In genomic region chr4:137594496-137595270, GRCm38 (mm10) we compare ENCODE assay signal across 8 mouse cellular contexts. TPM values are rescaled to one million over a fixed set of nuclear protein-coding genes. Genes with fewer than 3 reads are reported as not detected.
DNase-seq lines count a peak whose midpoint lies in the region; ATAC-seq lines count a peak whose summit lies in the region.

No protein-coding gene starts in this region.

- H3K27ac ChIP-seq in forebrain, embryonic 12.5 days: peak overlapping the region; percentile 99
- H3K27ac ChIP-seq in midbrain, embryonic 10.5 days (replicated peaks): peak overlapping the region; percentile 98

- intact Hi-C loops in heart, postnatal 36 days (cut with DNase I): loop anchor here (5.0 kb wide), 1 partner anchor 152 kb away; no protein-coding TSS in a partner anchor

- H3K9ac ChIP-seq in forebrain, embryonic 12.5 days: peak overlapping the region; percentile 92

- peak overlapping the region; percentile 82 for H3K4me2 ChIP-seq in forebrain, embryonic 12.5 days

- DNase-seq in heart, adult 11 months: peak; percentile 92
- no peak for DNase-seq in heart, postnatal 36 days
- peak; percentile 29 for DNase-seq in 3134 (ENCODE audit: extremely low read depth, insufficient read length, low spot score)
- DNase-seq in large intestine, adult 2 months (ENCODE audit: low read depth, low spot score): peak; percentile 57
- DNase-seq in midbrain, embryonic 10.5 days (ENCODE audit: low spot score): no peak
- peak; percentile 72 for DNase-seq in yolk sac, embryonic 10.5 days (ENCODE audit: low spot score)

- H3K4me1 ChIP-seq in forebrain, embryonic 12.5 days: peaks cover 37% of the 10 kb centered on the region
- H3K4me1 ChIP-seq in midbrain, embryonic 10.5 days: peaks cover 49% of the 10 kb centered on the region

- H3K4me3 ChIP-seq in forebrain, embryonic 12.5 days (replicated peaks): peak overlapping the region; percentile 80
- peak overlapping the region; percentile 90 for H3K4me3 ChIP-seq in midbrain, embryonic 10.5 days

- no peaks in the 10 kb centered on the region for H3K36me3 ChIP-seq in forebrain, embryonic 12.5 days (replicated peaks)
- H3K36me3 ChIP-seq in midbrain, embryonic 10.5 days: peaks cover 8% of the 10 kb centered on the region

- peak; percentile 55 for ATAC-seq in activated CD4-positive, CD25-positive, alpha-beta regulatory T cell, adult 4 months
- ATAC-seq in forebrain, embryonic 12.5 days (ENCODE audit: low FRiP score): peak; percentile 16; the same call in 1 of the 2 replicates

- 5% methylated on average over 40 of the region's 40 CpGs for WGBS in forebrain, embryonic 12.5 days
- WGBS in large intestine, adult 2 months: 2% methylated on average over 40 of the region's 40 CpGs
- 7% methylated on average over 40 of the region's 40 CpGs for WGBS in midbrain, embryonic 10.5 days

- H3K27me3 ChIP-seq in forebrain, embryonic 12.5 days: no peaks in the 10 kb centered on the region; the same call in 1 of the 2 replicates
- H3K27me3 ChIP-seq in midbrain, embryonic 10.5 days (ENCODE audit: low read depth, poor library complexity, severe bottlenecking): no peaks in the 10 kb centered on the region

- H3K9me3 ChIP-seq in forebrain, embryonic 12.5 days: no peaks in the 10 kb centered on the region
- H3K9me3 ChIP-seq in midbrain, embryonic 10.5 days (replicated peaks): no peaks in the 10 kb centered on the region

RNA-seq across cellular contexts. Expression of gene Usp48, which starts 1.1 kb away (rescaled TPM):
- 10 to 100 TPM; 30.0 to 36.3 TPM for total RNA-seq in heart, postnatal 36 days (2021)
- polyA plus RNA-seq in activated CD4-positive, CD25-positive, alpha-beta regulatory T cell, adult 4 months (2017; shearing (Covaris generic)): 10 to 100 TPM; 53.5 to 55.4 TPM
- 85.1 and 87.1 TPM in 2 replicates for polyA plus RNA-seq in forebrain, embryonic 12.5 days (2016; fragmentation: Nextera tagmentation; extraction: Ambion mirVana)
- polyA plus RNA-seq in large intestine, adult 2 months (2012; rRNA removed): 27.2 and 39.0 TPM in 2 replicates
- 72.4 and 72.9 TPM in 2 replicates for polyA plus RNA-seq in midbrain, embryonic 10.5 days (2016; fragmentation: Nextera tagmentation; extraction: Ambion mirVana)

RNA-seq across cellular contexts. Expression of gene Ldlrad2, which starts 20.3 kb away (rescaled TPM):
- not detected for total RNA-seq in heart, postnatal 36 days (2021)
- polyA plus RNA-seq in activated CD4-positive, CD25-positive, alpha-beta regulatory T cell, adult 4 months (2017; shearing (Covaris generic)): not detected
- polyA plus RNA-seq in forebrain, embryonic 12.5 days (2016; fragmentation: Nextera tagmentation; extraction: Ambion mirVana): not detected in 2 replicates
- polyA plus RNA-seq in large intestine, adult 2 months (2012; rRNA removed): not detected in 2 replicates
- not detected in 2 replicates for polyA plus RNA-seq in midbrain, embryonic 10.5 days (2016; fragmentation: Nextera tagmentation; extraction: Ambion mirVana)

Comparison
In these comparisons a context has a peak if more than half of its experiments do, and no peak if none do; other contexts are left out.
1. DNase-seq: peak in heart, adult 11 months (single experiment), 3134 (single experiment), large intestine, adult 2 months (single experiment) and yolk sac, embryonic 10.5 days (single experiment); none in heart, postnatal 36 days (0 of 2) and midbrain, embryonic 10.5 days (single experiment).